ENCODE assay signal across 21 mouse cellular contexts in the genomic region with DNA sequence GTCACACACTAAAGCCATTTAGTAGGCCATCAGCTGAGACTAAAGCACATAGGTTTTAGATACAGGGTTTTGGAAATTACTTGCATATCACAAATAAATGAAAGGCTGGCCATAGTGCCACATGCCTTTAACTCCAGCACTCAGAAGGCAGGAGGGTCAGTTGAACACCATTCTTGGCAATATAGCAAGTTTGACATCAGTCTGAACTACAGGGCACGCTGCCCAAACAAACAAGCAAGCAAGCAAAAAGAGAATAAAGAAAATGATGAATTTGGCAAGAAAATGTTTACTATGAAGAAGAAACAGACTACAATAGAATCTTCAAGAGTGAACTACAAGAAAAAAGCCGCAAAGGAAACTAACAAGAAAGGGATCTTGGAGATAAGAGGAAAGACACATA.
DNase-seq lines count a peak whose midpoint lies in the region; ATAC-seq and TF ChIP-seq lines count a peak whose summit lies in the region.
"Had no signal": no experiment of that assay in that cellular context is flagged by ENCODE, and none has a peak within 500 bp of the region (broad histone marks: within the 10 kb centered on the region; RNA-seq: fewer than 3 reads in every experiment).

No protein-coding gene starts in this region.

- no peaks in the 10 kb centered on the region for H3K9me3 ChIP-seq in heart, embryonic 11.5 days (replicated peaks; ENCODE audit: control insufficient read depth, low read length)
- H3K9me3 ChIP-seq in lung, postnatal 0 days (ENCODE audit: low read length): no peaks in the 10 kb centered on the region
- H3K9me3 ChIP-seq: embryonic facial prominence, embryonic 12.5 days; heart, embryonic 13.5 days; hindbrain, embryonic 13.5 days had no signal

- H3K27ac ChIP-seq in heart, embryonic 11.5 days (ENCODE audit: low read depth, low read length): no peak overlapping the region
- H3K27ac ChIP-seq in lung, postnatal 0 days (ENCODE audit: low read length): no peak overlapping the region
- H3K27ac ChIP-seq: embryonic facial prominence, embryonic 12.5 days; heart, adult 2 months; heart, embryonic 13.5 days; hindbrain, embryonic 13.5 days; hindbrain, postnatal 0 days had no signal

- WGBS in heart, embryonic 11.5 days (ENCODE audit: insufficient replicate concordance): 91% methylated on average over 2 of the region's 2 CpGs
- 79% methylated on average over 2 of the region's 2 CpGs for WGBS in lung, postnatal 0 days

- ATAC-seq in heart, embryonic 11.5 days (replicated peaks; ENCODE audit: insufficient number of reproducible peaks, low FRiP score, low TSS enrichment): no peak
- no peak for ATAC-seq in lung, postnatal 0 days
- ATAC-seq: forebrain, embryonic 16.5 days; hindbrain, postnatal 0 days had no signal

- TF ChIP-seq EP300 in lung, postnatal 0 days (IDR thresholded peaks at IDR 0.05): no peak

- H3K4me3 ChIP-seq in heart, embryonic 11.5 days (ENCODE audit: low read depth, low read length): no peak overlapping the region
- H3K4me3 ChIP-seq in lung, postnatal 0 days (ENCODE audit: low read depth, low read length): no peak overlapping the region
- H3K4me3 ChIP-seq: embryonic facial prominence, embryonic 12.5 days; heart, adult 2 months; heart, embryonic 13.5 days; hindbrain, embryonic 13.5 days had no signal

- no peaks in the 10 kb centered on the region for H3K4me1 ChIP-seq in heart, embryonic 11.5 days (ENCODE audit: control insufficient read depth, insufficient read depth, low read length)
- H3K4me1 ChIP-seq in lung, postnatal 0 days (ENCODE audit: insufficient read depth, low read depth, low read length): no peaks in the 10 kb centered on the region
- H3K4me1 ChIP-seq: embryonic facial prominence, embryonic 12.5 days; hindbrain, embryonic 13.5 days had no signal

- no peaks in the 10 kb centered on the region for H3K36me3 ChIP-seq in heart, embryonic 11.5 days (ENCODE audit: control insufficient read depth, insufficient read depth, low read length)
- H3K36me3 ChIP-seq in lung, postnatal 0 days (ENCODE audit: insufficient read depth, low read length): no peaks in the 10 kb centered on the region
- H3K36me3 ChIP-seq: embryonic facial prominence, embryonic 12.5 days; hindbrain, embryonic 13.5 days had no signal

- DNase-seq in heart, postnatal 10 days: peak; percentile 28 to 30
- peak; percentile 40 for DNase-seq in kidney, postnatal 14 days
- no peak for DNase-seq in kidney, postnatal 36 days
- peak; percentile 14 for DNase-seq in lung, postnatal 0 days (ENCODE audit: low spot score)
- DNase-seq in lung, adult 18-20 months: no peak
- DNase-seq in NIH3T3 (ENCODE audit: low read depth): peak; percentile 62
- no peak for DNase-seq in gastrocnemius, adult 8-10 months (ENCODE audit: low spot score in 2 of 2)
- DNase-seq: adrenal gland, adult 8-10 months; adrenal gland, postnatal 36 days; cerebellum, adult 11 months; cerebellum, adult 8-10 months; cerebellum, postnatal 25 days; gastrocnemius, postnatal 14 days; heart, adult 2 months had no signal

- no peak overlapping the region for H3K4me2 ChIP-seq in heart, embryonic 11.5 days
- no peak overlapping the region for H3K4me2 ChIP-seq in lung, postnatal 0 days (replicated peaks; ENCODE audit: low read depth, low read length)
- H3K4me2 ChIP-seq: embryonic facial prominence, embryonic 12.5 days; heart, embryonic 13.5 days; hindbrain, embryonic 13.5 days had no signal

- TF ChIP-seq CTCF in lung, postnatal 0 days (IDR thresholded peaks at IDR 0.05): no peak

- no peaks in the 10 kb centered on the region for H3K27me3 ChIP-seq in heart, embryonic 11.5 days (ENCODE audit: control insufficient read depth, insufficient read depth, low read length)
- no peaks in the 10 kb centered on the region for H3K27me3 ChIP-seq in lung, postnatal 0 days (replicated peaks; ENCODE audit: insufficient read depth, low read length)
- H3K27me3 ChIP-seq: CH12.LX; embryonic facial prominence, embryonic 12.5 days; heart, embryonic 13.5 days; hindbrain, embryonic 13.5 days had no signal

- no peak overlapping the region for H3K9ac ChIP-seq in heart, embryonic 11.5 days (ENCODE audit: low read depth, low read length)
- H3K9ac ChIP-seq in lung, postnatal 0 days (replicated peaks; ENCODE audit: low read depth): no peak overlapping the region
- H3K9ac ChIP-seq: embryonic facial prominence, embryonic 12.5 days; heart, embryonic 13.5 days; hindbrain, embryonic 13.5 days had no signal

- intact Hi-C loops in heart, postnatal 10 days (cut with DNase I): no loop called here

Comparison
In these comparisons a context has a peak if more than half of its experiments do, and no peak if none do; other contexts are left out.
1. DNase-seq: peak in heart, postnatal 10 days (2 of 2), kidney, postnatal 14 days (single experiment), lung, postnatal 0 days (single experiment) and NIH3T3 (single experiment); none in kidney, postnatal 36 days (0 of 2), lung, adult 18-20 months (0 of 2) and gastrocnemius, adult 8-10 months (0 of 2).